Mouse (Mus musculus): ENCODE results near the gene Sbpl.

Sbpl gene

DNA sequence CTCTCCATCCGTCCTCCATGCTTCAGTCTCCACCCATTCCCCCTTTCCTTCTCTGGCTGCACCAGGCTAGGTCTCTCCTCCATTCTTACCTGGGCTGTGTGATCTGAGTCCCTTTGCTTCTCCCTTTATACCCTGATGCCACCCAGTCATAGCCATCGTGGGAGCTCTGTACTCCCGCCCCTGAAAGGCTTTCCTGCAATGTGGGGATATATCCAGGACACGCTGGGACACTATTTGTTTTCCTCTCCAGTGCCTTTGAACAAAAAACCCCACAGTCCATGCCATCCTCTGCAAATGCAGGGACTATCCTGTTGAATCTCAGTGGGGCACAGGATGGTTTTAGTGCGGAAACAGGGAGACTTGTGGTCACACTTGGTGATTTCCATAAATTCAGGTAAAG lies at the start of gene Sbpl:
Sbpl (minus strand) TSS at position 101 of the 400 bp plus-strand sequence.
- no peak for DNase-seq

DNA sequence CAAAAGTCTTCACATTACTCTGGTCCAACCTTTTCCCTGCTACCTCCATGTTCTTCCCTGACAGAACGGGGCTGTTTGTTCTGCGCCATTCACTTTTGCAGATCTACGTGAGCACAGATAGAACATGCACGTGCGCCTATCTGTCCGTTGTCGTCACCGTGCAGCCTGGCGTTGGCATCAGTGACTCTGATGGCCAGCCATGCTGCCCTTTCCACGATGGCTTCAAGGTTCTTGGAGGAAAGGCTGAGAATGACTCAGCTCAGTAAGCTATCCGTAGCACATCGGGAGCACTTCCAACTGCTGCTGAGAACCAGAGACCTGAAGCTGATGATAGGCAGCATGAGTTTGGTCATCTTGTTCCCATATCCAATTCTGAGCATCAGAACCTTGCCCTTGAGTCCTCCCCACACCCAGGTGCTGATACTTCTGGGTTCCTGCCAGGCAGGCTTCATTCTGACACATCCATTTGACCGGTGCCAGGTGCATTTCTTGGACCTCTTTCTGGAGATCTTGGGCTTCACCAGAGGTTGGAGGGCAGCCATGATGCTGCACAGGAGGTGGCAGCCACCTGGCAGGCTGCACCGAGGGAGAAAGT lies 49.1 kb upstream of the Sbpl start:
- no peak for DNase-seq

GRCm38 (mm10) chr17:24000404-24000803 lies 45.3 kb upstream of the Sbpl start:
- no peak for DNase-seq

GRCm38 (mm10) chr17:23998383-23998782 lies 43.3 kb upstream of the Sbpl start:
- DNase-seq: no peak

DNA sequence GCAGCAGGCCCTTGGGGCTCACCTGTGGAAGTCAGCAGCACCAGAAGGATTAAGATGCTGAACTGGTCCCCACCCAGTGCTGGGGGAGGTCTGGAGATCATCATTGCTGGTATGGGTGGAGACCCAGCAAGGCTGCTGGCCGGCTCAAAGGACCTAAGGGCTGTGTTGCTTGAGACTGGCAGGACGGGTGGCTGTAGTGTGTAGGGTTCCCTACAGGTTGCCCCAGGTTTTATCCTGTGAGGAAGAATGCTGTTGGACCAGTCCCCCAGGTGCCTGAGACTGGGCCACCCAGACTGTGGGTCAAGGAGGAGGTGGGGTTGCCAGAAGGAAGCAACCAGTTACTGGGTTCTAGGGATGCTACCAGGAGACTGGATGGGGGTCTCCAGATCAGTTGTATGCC lies 42.8 kb upstream of the Sbpl start, which contains the start of gene Prss22:
Prss22 (minus strand) TSS at position 200 of the 400 bp plus-strand sequence.
- no peak for DNase-seq

GRCm38 (mm10) chr17:23995421-23995820 lies 40.3 kb upstream of the Sbpl start:
- no peak for DNase-seq

GRCm38 (mm10) chr17:23994667-23995066 lies 39.6 kb upstream of the Sbpl start:
- no peak for DNase-seq

GRCm38 (mm10) chr17:23993559-23994428 lies 38.7 kb upstream of the Sbpl start:
- peak; percentile 70 to 88 for DNase-seq

GRCm38 (mm10) chr17:23992789-23993553 lies 37.9 kb upstream of the Sbpl start:
- no peak for DNase-seq

DNA sequence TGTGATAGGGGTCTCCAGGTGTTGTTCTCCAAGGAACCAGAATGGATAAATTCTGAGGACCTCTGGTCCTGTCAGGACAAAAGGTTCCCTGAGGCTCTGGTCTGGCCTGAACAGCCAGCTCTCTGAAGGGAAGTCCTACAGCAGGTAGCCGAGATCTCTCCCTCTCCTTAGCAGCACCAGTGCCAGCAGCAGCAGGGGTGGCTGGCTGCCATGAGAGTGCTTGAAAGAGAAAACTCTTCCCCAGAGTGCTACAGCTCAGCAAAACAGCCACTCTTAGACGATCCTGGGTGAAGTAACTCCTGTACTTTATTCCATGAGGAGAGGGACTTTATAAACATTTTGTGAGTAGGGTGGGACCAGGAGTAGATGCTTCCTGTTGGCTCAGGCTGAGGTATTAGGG lies 34.7 kb upstream of the Sbpl start:
- no peak for DNase-seq

DNA sequence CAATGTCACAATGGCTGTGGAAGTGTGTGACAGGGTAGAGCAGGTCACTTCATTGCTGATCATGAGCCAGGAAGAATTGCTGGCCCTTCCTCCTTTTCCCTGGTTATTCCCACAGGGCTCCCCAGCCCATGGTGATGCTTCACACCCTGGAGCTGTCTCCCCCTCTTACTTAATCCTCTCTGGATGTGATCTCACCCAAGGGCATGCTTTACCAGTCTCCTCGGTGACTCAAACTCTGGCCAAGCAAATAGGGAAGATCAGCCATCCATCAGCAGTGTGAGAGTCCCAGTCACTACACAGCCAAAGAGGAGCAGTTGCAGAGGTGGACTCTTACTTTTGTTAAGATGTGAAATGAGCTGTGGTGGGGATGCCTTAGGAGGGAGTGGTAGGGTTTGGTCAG lies 29.9 kb upstream of the Sbpl start:
- DNase-seq: no peak

GRCm38 (mm10) chr17:23982912-23983311 lies 27.8 kb upstream of the Sbpl start:
- DNase-seq: no peak

GRCm38 (mm10) chr17:23980297-23980909 lies 25.3 kb upstream of the Sbpl start, which contains the start of gene Prss30:
TSS of gene Prss30 (minus strand) at chr17:23980566.
- DNase-seq: no peak

DNA sequence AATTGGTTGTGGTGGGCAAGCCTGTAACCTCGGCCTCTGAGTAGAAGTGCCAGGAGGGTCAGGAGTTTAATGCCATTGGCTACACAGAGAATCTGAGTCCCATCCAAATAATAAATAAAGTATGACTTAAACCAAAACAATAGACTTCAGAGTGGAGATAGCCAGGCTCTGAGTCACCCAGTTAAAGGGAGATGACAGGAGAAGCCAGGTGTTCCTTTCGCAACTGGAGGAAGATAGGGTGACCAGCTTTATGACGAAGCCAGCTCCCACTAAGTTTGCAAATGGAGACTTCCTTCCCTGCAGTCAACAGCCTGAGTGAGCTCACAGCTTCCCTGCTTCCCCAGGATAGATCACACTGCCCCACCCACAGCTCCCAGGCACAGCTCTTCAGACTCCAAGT lies 24.4 kb upstream of the Sbpl start:
- DNase-seq: no peak

DNA sequence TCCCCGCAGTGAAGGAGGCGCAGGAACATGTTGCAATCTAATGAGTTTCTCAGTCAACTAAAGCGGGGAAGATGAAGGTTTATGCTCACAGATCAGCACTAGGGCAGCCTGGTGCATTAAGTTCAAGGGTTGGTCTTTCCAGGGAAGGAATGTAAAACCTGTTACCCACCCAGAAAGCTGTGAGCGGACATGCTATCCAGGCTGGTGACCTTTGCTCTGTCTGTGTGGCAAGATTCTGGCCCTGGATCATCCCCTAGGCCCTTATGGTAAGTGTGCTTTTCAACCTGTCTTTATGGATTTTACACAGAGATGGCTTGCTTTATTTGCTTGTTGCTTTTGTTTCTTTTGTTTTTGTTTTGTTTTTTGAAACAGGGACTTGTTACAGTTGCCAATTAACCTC lies 21.6 kb upstream of the Sbpl start:
- no peak for DNase-seq

DNA sequence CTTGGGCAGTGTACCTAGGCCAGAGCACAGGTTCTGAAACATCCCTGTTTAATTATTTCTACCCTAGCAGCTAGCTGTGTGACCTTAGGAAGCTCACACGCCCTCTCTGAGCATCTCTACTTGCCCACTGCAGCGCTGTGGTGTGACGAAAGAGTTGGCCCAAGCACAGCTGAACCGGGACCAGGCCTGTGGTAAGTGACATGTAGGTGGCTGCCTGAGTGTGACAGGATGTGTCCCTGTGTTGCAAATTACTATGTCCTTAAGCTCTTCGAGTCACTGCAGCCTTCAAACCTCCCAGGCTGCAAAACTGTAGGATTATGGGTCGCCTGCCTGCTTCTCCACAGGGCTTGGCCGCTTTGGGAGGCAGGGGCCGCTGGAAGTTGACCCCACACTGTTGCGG lies 16.2 kb upstream of the Sbpl start:
- DNase-seq: no peak

- DNase-seq: peak; percentile 42 to 72
Observed at GRCm38 (mm10) chr17:23969231-23969630, 14.2 kb upstream of the Sbpl start.

DNA sequence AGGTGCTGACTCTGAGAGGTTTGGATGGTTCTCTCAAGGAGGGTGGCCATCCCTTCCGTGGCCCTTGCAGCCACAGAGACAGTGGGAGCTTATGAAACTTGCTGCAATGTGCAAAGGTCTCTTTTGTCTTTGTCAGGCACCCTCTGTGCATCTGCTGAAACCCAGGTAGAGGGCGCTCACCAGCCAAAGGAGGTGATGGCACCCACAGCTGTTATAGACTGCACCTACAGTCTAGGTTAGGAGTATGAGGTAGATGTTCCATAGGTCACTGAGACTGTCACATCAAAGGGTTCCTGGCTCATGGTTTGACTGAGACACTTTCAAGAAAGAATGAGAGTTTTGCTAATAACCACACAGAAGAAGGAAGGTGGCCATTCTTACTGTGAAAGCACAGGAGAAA lies 13.7 kb upstream of the Sbpl start:
- DNase-seq: no peak

DNA sequence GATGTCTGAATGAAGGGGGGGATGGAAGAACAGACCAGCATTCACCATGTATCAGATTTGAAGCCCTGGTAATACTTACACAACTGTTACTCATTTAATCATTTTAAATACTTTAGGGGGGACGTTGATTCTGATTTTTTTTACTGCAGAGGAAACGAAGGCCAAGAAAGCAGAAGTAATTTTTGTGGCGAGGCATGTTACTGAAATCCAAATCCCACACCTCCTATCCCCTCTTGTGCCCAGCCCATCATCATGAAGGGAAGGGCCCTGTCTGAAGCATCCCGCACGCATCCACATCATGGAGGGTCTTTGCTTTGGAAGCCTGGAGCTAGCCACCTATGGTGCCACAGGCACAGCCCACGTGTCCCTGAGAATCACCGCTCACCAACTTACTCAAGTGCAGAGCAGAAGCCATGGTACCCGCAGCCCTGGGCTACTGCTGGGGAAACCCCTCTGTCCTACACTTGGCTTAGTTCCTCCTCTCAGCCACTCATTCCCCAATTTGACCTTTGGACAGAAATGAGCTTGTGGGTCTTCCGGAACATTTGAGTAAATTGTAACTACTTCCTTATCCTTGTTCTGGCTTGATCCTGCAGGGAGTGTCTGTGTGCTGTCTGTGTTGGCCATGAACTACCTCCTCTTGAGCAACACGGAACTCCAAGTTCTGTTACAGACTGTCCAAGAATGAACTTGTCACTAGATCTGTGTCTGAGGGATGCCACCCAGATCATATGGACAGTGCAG lies 11.8 kb upstream of the Sbpl start:
- DNase-seq: peak in 1 of 2 experiments; percentile 16

- no peak for DNase-seq
Observed at GRCm38 (mm10) chr17:23965805-23966425, 10.8 kb upstream of the Sbpl start.

GRCm38 (mm10) chr17:23961573-23962122 lies 6.6 kb upstream of the Sbpl start:
- DNase-seq: no peak
